Mouse (Mus musculus): Measurements from ENCODE around the gene Pdgfb.

- TF ChIP-seq CTCF (IDR thresholded peaks at IDR 0.05; ENCODE audit: low read depth) (no peak), EP300 (IDR thresholded peaks at IDR 0.05; ENCODE audit: low read depth) (no peak)
These were observed 19.6 kb upstream of the Pdgfb start for GRCm38 (mm10) chr15:80034366-80034765.

Data from heart, postnatal 0 days (tissue).